Mouse (Mus musculus): ENCODE results near the gene Tmem108. TPM values are rescaled to one million over a fixed set of nuclear protein-coding genes. Genes with fewer than 3 reads are reported as not detected.
A peak's percentile ranks its signal among the peaks of the same experiment; 100 is the strongest.
"Not testable (repeated sequence)": the region's sequence is repeated elsewhere in the genome, so short reads cannot be mapped to it uniquely, and the experiment has no call there.

Gene Tmem108
- polyA plus RNA-seq, 1 experiment from 2014 or later: 101 TPM

DNA sequence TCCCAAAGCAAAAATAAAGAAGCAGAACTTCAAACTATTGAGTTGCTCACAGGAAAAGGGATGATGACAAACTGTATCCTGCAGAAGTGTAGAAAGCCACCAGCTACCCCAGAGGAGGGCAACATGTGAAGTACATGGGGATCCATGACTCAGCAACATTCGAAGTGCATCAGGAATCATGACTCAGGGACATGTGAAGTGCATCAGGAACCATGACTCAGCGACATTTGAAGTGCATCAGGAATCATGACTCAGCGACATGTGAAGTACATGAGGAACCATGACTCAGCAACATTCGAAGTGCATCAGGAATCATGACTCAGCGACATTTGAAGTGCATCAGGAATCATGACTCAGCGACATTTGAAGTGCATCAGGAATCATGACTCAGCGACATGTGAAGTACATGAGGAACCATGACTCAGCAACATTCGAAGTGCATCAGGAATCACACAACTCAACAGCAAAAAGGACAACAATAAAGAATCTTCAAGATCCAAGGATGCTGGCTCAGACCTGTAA is 91.0 kb downstream of the Tmem108 start:
- DNase-seq (ENCODE audit: low spot score); H3K27ac ChIP-seq; H3K9me3 ChIP-seq; H3K27me3 ChIP-seq (ENCODE audit: insufficient read depth, poor library complexity, severe bottlenecking); H3K4me3 ChIP-seq: not testable (repeated sequence)
- H3K4me1 ChIP-seq: peaks cover 28% of the 10 kb centered on the region
- WGBS: 94% methylated on average over 8 of the region's 8 CpGs
- H3K36me3 ChIP-seq: peaks cover 21% of the 10 kb centered on the region; the same call in 1 of the 2 replicates

- Histone ChIP-seq H3K27me3 (ENCODE audit: insufficient read depth, poor library complexity, severe bottlenecking) (no peaks in the 10 kb centered on the region), H3K9me3 (no peaks in the 10 kb centered on the region), H3K4me1 (peaks cover 36% of the 10 kb centered on the region), H3K36me3 (peaks cover 18% of the 10 kb centered on the region; the same call in 1 of the 2 replicates), H3K4me3 (no peak overlapping the region), H3K27ac (peak overlapping the region; percentile 42; the same call in 1 of the 2 replicates)
- 65% methylated on average over 6 of the region's 6 CpGs for WGBS
- DNase-seq (ENCODE audit: low spot score): no peak
These were observed 92.8 kb downstream of the Tmem108 start for GRCm38 (mm10) chr9:103668830-103669229.

DNA sequence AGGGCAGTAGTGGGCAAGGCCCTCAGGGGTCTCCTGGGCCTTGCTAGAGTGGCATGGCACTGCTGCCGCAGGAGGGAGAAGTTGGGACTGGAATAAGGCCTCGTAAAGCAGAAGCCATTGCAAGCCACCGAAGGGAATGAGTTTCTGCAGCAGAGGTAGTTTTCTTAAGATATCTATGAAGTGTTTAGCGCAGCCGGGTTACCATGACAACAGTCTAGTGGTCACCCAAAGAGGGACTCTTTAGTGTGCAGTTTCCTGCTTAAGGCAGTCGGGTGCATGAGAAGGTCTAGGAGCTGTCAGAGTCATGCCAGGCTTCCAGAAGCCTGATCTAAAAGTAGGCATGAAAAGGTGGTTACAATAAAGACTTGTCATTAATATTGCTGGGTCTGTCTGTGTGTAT is 95.8 kb downstream of the Tmem108 start:
- no peaks in the 10 kb centered on the region for H3K27me3 ChIP-seq (ENCODE audit: insufficient read depth, poor library complexity, severe bottlenecking)
- H3K9me3 ChIP-seq: no peaks in the 10 kb centered on the region
- no peak for DNase-seq (ENCODE audit: low spot score)
- H3K27ac ChIP-seq: 0 out of 2 replicates have a peak overlapping the region, but pooled peaks have one; percentile 42
- no peak overlapping the region for H3K4me3 ChIP-seq
- WGBS: 73% methylated on average over 6 of the region's 6 CpGs
- peaks cover 6% of the 10 kb centered on the region; the same call in 1 of the 2 replicates for H3K36me3 ChIP-seq
- H3K4me1 ChIP-seq: peaks cover 38% of the 10 kb centered on the region

DNA sequence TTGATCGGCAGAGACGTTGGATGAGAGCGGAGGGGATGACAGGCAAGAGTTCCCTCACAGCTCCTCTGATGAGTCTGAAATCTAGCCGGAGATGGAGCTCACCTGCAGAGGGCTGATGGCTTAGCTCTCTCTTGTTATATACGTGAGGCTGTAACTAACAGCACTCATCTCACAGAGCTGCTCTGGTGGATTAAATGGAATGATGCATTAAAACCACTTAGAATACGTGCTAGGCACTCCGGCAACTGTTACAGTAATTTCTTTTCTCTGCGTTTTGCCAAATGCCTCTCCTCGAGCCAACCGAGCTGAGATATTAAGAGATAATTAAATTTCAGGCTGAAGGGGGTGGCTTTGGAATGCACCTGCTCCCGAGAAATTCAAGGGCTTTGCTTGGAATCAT is 97.5 kb downstream of the Tmem108 start:
- Histone ChIP-seq H3K36me3 (0 out of 2 replicates have a peak, but pooled peaks cover 3% of the 10 kb centered on the region), H3K27ac (no peak overlapping the region), H3K9me3 (no peaks in the 10 kb centered on the region), H3K4me1 (peaks cover 51% of the 10 kb centered on the region), H3K4me3 (no peak overlapping the region), H3K27me3 (ENCODE audit: insufficient read depth, poor library complexity, severe bottlenecking) (no peaks in the 10 kb centered on the region)
- 82% methylated on average over 11 of the region's 11 CpGs for WGBS
- no peak for DNase-seq (ENCODE audit: low spot score)

GRCm38 (mm10) chr9:103661873-103662272 is 99.8 kb downstream of the Tmem108 start:
- Histone ChIP-seq H3K27ac (no peak overlapping the region), H3K4me3 (no peak overlapping the region), H3K27me3 (ENCODE audit: insufficient read depth, poor library complexity, severe bottlenecking) (no peaks in the 10 kb centered on the region), H3K36me3 (0 out of 2 replicates have a peak, but pooled peaks cover 3% of the 10 kb centered on the region), H3K9me3 (no peaks in the 10 kb centered on the region), H3K4me1 (peaks cover 57% of the 10 kb centered on the region)
- WGBS: 79% methylated on average over 1 of the region's 1 CpGs
- no peak for DNase-seq (ENCODE audit: low spot score)

DNA sequence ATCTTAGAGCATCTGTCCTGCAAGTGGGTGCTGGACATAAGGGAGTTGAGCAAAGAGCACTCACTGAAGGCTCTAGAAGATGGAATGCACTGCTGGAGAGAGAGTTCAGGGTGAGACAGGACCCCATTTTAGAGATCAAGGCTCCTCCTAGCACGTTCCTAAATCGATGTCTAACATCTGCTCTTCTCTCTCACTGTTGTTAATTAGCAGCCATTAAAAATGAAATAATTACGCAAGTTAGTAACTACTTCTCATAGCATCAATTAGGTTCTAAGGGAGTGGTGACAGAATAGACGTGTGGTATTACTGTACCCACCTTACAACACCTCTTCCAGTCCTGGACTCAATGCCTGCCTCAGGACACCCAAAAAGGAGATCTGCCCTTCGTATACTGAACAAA is 103.7 kb downstream of the Tmem108 start:
- H3K27ac ChIP-seq: peak overlapping the region; percentile 79; the same call in 1 of the 2 replicates
- no peaks in the 10 kb centered on the region for H3K27me3 ChIP-seq (ENCODE audit: insufficient read depth, poor library complexity, severe bottlenecking)
- peaks cover 70% of the 10 kb centered on the region for H3K4me1 ChIP-seq
- no peak for DNase-seq (ENCODE audit: low spot score)
- H3K36me3 ChIP-seq: no peaks in the 10 kb centered on the region
- no peaks in the 10 kb centered on the region for H3K9me3 ChIP-seq
- H3K4me3 ChIP-seq: no peak overlapping the region
- 81% methylated on average over 5 of the region's 5 CpGs for WGBS

GRCm38 (mm10) chr9:103657183-103657975 is 104.3 kb downstream of the Tmem108 start:
- Histone ChIP-seq H3K4me1 (peaks cover 76% of the 10 kb centered on the region), H3K36me3 (no peaks in the 10 kb centered on the region; the same call in 1 of the 2 replicates), H3K27me3 (ENCODE audit: insufficient read depth, poor library complexity, severe bottlenecking) (no peaks in the 10 kb centered on the region), H3K9me3 (no peaks in the 10 kb centered on the region), H3K27ac (peak overlapping the region; percentile 79), H3K4me3 (no peak overlapping the region)
- no peak for DNase-seq (ENCODE audit: low spot score)
- WGBS: 50% methylated on average over 13 of the region's 13 CpGs

DNA sequence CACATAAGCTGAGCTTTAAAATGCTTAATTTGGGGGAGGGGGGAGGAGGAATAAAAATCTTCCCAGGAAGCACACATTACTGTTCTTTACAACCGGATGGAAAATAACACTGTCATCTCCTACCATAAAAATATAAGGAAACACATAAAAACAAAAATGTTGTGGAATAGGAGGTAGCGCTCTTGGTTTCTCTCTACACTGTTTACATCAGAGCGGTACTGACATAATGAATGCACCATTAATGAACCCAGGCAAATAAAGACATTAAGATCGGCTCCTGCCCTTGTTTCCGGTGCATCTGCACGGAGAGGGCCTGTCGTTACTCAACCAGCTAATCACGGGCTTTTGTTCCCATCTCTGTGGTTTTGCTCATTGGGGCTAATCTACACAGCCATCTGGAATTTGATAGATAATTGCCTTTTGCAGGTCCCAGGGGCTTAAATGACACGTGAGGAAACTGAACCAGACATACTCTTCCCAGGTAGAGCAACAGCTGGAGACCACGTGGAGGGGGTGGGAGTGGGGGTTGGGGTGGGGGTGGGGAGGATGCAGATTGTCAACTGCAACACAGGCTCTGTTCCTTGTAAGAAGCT is 107.5 kb downstream of the Tmem108 start:
- no peaks in the 10 kb centered on the region for H3K27me3 ChIP-seq (ENCODE audit: insufficient read depth, poor library complexity, severe bottlenecking)
- peak overlapping the region; percentile 32; the same call in 1 of the 2 replicates for H3K27ac ChIP-seq
- peaks cover 2% of the 10 kb centered on the region; the same call in 1 of the 2 replicates for H3K36me3 ChIP-seq
- H3K4me3 ChIP-seq: no peak overlapping the region
- H3K4me1 ChIP-seq: peaks cover 70% of the 10 kb centered on the region
- H3K9me3 ChIP-seq: no peaks in the 10 kb centered on the region
- DNase-seq (ENCODE audit: low spot score): no peak
- 35% methylated on average over 10 of the region's 10 CpGs for WGBS

DNA sequence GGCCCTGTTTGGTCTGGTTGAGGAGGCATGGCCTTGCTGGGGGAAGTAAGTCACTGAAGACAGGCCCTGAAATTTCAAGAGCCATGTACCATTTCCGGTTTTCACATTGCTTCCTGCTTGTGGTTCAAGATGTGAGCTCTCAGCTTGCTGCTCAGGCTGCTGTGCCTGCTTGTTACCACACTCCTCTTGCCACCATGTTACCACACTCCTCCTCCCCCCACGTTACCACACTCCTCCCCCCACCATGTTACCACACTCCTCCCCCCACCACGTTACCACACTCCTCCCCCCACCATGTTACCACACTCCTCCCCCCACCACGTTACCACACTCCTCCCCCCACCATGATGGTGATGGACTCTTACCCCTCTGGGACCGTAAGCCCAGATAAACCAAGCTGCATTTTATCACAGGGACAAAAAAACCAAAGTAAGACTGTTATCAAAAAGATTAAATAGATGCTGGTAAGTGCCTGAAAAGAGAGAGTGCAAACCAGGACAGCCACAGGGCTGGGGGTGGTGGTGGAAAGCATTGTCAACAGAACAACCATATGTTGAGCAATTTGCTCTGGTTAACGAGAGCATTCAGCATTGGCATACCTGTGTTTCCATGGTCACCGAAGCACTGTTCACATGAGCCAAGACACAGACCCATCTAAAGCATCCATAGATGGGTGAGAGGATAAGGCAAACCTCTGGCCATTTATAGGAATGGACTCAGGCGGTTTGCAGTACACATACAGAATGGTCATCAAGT is 109.3 kb downstream of the Tmem108 start:
- no peak for DNase-seq (ENCODE audit: low spot score)
- no peak overlapping the region for H3K4me3 ChIP-seq
- H3K36me3 ChIP-seq: peaks cover 2% of the 10 kb centered on the region; the same call in 1 of the 2 replicates
- H3K4me1 ChIP-seq: peaks cover 57% of the 10 kb centered on the region
- no peaks in the 10 kb centered on the region for H3K27me3 ChIP-seq (ENCODE audit: insufficient read depth, poor library complexity, severe bottlenecking)
- H3K9me3 ChIP-seq: no peaks in the 10 kb centered on the region
- 58% methylated on average over 8 of the region's 8 CpGs for whole genome bisulfite sequencing
- H3K27ac ChIP-seq: 0 out of 2 replicates have a peak overlapping the region, but pooled peaks have one; percentile 16

GRCm38 (mm10) chr9:103646605-103647004 is 115.0 kb downstream of the Tmem108 start:
- peaks cover 27% of the 10 kb centered on the region for H3K4me1 ChIP-seq
- H3K9me3 ChIP-seq: no peaks in the 10 kb centered on the region
- no peak overlapping the region for H3K4me3 ChIP-seq
- no peaks in the 10 kb centered on the region for H3K27me3 ChIP-seq (ENCODE audit: insufficient read depth, poor library complexity, severe bottlenecking)
- H3K27ac ChIP-seq: no peak overlapping the region
- DNase-seq (ENCODE audit: low spot score): no peak
- 79% methylated on average over 2 of the region's 2 CpGs for WGBS
- H3K36me3 ChIP-seq: peaks cover 4% of the 10 kb centered on the region; the same call in 1 of the 2 replicates

GRCm38 (mm10) chr9:103645724-103646123 is 115.9 kb downstream of the Tmem108 start:
- 78% methylated on average over 7 of the region's 7 CpGs for WGBS
- Histone ChIP-seq H3K4me3 (no peak overlapping the region), H3K4me1 (peaks cover 36% of the 10 kb centered on the region), H3K36me3 (peaks cover 4% of the 10 kb centered on the region; the same call in 1 of the 2 replicates), H3K27me3 (ENCODE audit: insufficient read depth, poor library complexity, severe bottlenecking) (no peaks in the 10 kb centered on the region), H3K27ac (no peak overlapping the region), H3K9me3 (no peaks in the 10 kb centered on the region)
- no peak for DNase-seq (ENCODE audit: low spot score)

GRCm38 (mm10) chr9:103642300-103642699 is 119.3 kb downstream of the Tmem108 start:
- 84% methylated on average over 10 of the region's 10 CpGs for WGBS
- Histone ChIP-seq H3K4me1 (peaks cover 57% of the 10 kb centered on the region), H3K9me3 (no peaks in the 10 kb centered on the region)

More at GRCm38 (mm10) chr9:103642300-103642699, 119.3 kb downstream of the Tmem108 start:
- DNase-seq (ENCODE audit: low spot score): no peak
- H3K27me3 ChIP-seq (ENCODE audit: insufficient read depth, poor library complexity, severe bottlenecking): no peaks in the 10 kb centered on the region
- H3K27ac ChIP-seq: no peak overlapping the region
- no peak overlapping the region for H3K4me3 ChIP-seq
- H3K36me3 ChIP-seq: peaks cover 4% of the 10 kb centered on the region; the same call in 1 of the 2 replicates
